ENCODE assay signal across 24 mouse cellular contexts in genomic region chr2:71209041-71209755, GRCm38 (mm10). TPM values are rescaled to one million over a fixed set of nuclear protein-coding genes. Genes with fewer than 3 reads are reported as not detected.
DNase-seq lines count a peak whose midpoint lies in the region; ATAC-seq lines count a peak whose summit lies in the region.
"Had no signal": no experiment of that assay in that cellular context is flagged by ENCODE, and none has a peak within 500 bp of the region (broad histone marks: within the 10 kb centered on the region; RNA-seq: fewer than 3 reads in every experiment).

No protein-coding gene starts in this region.

- peak; percentile 52 for ATAC-seq in granulocyte monocyte progenitor cell, adult 5-6 weeks (replicated peaks; ENCODE audit: poor library complexity, severe bottlenecking)
- ATAC-seq: activated CD4-positive, CD25-positive, alpha-beta regulatory T cell, adult 4 months; forebrain, embryonic 13.5 days; forebrain, embryonic 16.5 days; hindbrain, postnatal 0 days; inflammation-experienced regulatory T-cells, adult 6 months; intestine, embryonic 16.5 days had no signal

- DNase-seq in lung, postnatal 36 days: peak; percentile 14
- DNase-seq in lung, postnatal 4 days: no peak
- DNase-seq in A20 (ENCODE audit: low read depth, low spot score) (peak; percentile 28), NIH3T3 (ENCODE audit: low read depth) (peak; percentile 50)
- no peak for DNase-seq in layer of hippocampus, adult 9-11 months
- no peak for DNase-seq in ovary, postnatal 36 days (ENCODE audit: low spot score)
- DNase-seq in embryo, embryonic 11 days: no peak
- DNase-seq: adrenal gland, adult 8-10 months; adrenal gland, postnatal 25 days; cerebellum, adult 18-20 months; cerebellum, adult 9-10 months; cerebellum, postnatal 25 days; gastrocnemius, adult 2 months; gastrocnemius, postnatal 25 days; heart, adult 2 months; heart, postnatal 14 days; heart, postnatal 4 days had no signal

RNA-seq across cellular contexts. Expression of gene Dync1i2, which starts 2.3 kb away (rescaled TPM):
- 52.7 and 69.3 TPM in 2 replicates for total RNA-seq in granulocyte monocyte progenitor cell, adult 5-6 weeks (2014; fragmentation: Nextera tagmentation)
- total RNA-seq in granulocyte monocyte progenitor cell, adult 5-6 weeks (2017): 75.0 and 78.3 TPM in 2 replicates

Comparison
In these comparisons a context has a peak if more than half of its experiments do, and no peak if none do; other contexts are left out.
1. DNase-seq: peak in lung, postnatal 36 days (single experiment), A20 (single experiment) and NIH3T3 (single experiment); none in lung, postnatal 4 days (0 of 2), layer of hippocampus, adult 9-11 months (single experiment), ovary, postnatal 36 days (single experiment) and embryo, embryonic 11 days (single experiment).